Mouse (Mus musculus): ENCODE measurements around the gene Lrrc8b.

Lrrc8b gene

GRCm38 (mm10) chr5:105418851-105419250 lies 3.3 kb downstream of the Lrrc8b start:
- DNase-seq (ENCODE audit: extremely low read depth, low read depth) = no peak

DNA sequence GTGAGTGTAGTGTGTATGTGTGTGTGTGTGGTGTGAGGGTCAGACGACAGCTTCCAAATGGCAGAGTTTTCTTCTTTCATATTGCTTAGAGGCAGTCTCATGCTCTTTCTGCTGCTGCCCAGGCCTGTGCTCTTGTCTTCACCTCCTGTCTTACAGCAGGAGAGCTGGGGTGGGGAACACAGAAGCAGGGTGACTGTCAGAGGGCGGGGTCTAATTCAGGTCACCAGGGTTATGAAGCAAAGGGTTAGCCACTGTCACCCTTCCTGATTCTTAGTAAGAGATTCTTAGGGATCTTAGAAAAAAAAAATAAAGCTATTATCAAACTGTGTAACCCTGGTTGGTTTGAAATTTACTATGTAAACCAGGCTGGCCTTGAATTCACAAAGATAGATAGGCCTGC lies 10.0 kb downstream of the Lrrc8b start:
- no peak for DNase-seq (ENCODE audit: extremely low read depth, low read depth)

DNA sequence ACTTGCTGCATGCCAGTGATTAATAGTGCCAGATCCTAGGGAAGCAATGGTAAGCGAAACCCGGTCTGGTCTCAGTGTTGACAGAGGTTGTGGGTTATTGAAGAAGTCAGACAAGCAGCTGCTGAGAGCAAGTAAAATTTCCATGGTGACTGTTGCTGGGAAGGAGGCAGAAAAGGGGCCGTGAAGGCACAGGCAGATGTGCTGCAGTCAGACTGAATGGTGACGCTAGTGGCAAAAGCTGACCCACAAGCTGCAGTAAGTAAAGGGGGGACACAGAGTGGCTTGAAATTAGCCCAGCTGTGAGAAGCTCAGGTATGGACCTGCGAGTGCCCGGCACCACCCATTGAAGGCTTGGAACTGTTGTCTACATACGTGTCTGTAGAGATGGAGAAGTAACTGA lies 11.8 kb downstream of the Lrrc8b start:
- DNase-seq (ENCODE audit: extremely low read depth, low read depth) = no peak

DNA sequence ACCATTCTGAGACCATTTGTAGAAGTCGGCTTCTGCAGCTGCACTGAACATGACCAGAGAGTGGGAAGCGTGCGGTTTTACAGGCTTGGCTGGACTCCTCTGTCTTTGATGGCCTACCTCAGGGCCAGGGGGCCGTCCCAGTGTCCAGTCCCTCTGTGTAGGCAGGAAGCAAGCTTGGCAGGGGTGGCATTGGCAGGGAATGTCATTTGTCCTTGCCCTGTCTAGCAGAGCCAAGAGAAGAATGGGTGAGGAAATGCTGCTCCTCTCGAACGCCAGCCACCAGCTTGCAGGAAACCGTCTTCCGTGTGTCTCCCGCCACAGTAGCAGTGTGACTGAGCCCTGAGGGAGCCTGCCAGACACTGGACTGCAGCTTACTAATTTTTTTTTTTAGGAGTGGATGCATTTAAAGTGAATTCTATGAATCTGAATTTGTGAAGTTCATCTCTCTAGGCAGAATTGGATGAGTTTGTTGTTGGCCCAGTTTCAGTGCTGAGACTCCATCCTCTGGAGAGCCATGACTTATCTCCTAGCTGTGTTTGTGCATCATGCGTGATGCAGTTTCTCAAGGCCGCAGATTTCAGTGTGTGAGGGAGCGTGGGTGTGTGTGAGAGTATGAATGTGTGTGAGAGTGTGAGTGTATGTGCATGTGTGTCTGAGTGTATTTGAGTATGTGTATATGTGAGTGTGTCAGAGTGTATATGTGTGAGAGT lies 12.8 kb downstream of the Lrrc8b start:
- no peak for DNase-seq (ENCODE audit: extremely low read depth, low read depth)

DNA sequence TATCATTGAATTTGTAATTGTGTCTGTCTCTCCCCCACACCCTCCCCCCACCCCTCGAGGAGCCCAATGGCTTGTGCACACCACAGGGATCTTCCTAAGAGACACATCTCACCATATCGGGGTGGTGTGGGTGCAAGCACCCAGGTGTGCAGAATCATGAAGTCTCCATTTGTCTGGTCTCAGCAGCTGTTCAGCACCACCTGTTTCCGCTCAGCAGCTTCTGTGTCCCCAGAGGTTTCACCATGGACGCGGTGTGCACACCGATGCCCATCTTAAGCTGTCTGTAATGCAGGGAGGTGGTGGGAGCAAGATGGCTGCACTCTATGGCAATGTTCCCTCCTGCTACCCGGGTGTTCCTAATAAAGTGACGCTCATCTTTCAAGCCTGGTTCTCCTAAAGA lies 14.6 kb downstream of the Lrrc8b start:
- DNase-seq (ENCODE audit: extremely low read depth, low read depth) = no peak

GRCm38 (mm10) chr5:105439608-105440007 lies 24.0 kb downstream of the Lrrc8b start:
- DNase-seq (ENCODE audit: extremely low read depth, low read depth) = no peak

DNA sequence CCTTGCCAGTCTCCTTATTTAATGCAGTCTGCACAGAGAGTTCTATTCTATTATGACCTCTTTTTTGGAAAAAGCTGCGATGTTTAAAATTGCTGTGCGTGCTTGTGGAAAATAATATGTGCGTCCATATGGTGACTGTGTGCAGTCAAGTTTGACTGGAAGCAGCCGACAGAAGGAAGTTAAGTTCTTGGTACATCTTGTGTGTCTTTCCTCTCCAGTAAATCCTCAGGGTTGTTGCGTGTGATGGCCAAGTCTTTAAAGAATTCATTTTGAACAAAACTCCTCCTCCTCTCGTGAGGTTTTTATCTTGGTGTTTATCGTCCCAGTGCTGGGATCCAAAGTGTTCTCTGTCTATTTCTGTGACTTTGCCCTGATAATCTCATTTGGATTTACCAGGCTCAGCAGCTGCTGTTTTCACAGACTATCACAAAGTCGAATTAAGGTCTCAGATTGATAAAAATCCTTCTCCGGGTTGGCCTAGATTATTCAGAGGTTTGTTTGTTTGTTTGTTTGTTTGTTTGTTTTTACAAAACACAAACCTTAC lies 25.5 kb downstream of the Lrrc8b start:
- DNase-seq (ENCODE audit: extremely low read depth, low read depth) = no peak

GRCm38 (mm10) chr5:105442212-105443000 lies 26.8 kb downstream of the Lrrc8b start:
- DNase-seq (ENCODE audit: extremely low read depth, low read depth) = no peak

DNA sequence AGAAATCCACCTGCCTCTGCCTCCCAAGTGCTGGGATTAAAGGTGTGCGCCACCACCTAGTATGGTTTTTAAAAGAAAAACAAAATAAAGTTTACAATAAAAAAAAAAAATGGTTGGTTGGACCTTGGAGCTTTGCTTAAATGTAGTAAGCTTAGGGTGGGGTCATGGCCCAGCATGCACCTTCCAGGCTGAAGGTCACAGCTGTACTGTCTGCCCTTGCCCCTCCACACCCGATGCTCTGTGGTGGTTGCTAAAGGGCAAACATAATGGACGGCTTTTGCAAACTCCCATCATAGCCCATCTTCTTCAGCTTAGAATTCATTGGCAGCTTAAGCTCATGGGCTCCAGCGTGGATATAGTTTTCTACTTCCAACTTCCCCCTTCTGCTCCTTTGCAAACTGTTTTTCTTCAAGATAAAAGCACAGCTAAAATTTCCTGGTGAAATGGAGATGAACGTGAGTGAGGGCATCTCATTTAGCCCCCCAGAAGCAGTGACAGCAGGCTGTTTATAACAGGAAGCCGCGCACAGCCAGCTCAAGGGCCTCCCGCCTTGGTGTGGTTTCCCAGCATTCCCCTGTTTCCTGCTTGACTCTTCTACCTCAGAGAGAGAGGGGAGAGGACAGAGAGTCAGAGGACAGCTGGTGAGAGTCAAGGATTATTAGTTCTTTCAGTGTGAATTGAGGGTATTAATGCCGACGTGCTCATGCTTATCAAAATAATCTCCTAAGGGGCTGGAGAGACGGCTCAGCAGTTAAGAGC lies 27.7 kb downstream of the Lrrc8b start:
- DNase-seq (ENCODE audit: extremely low read depth, low read depth) = peak; percentile 60

GRCm38 (mm10) chr5:105445686-105446085 lies 30.1 kb downstream of the Lrrc8b start:
- no peak for DNase-seq (ENCODE audit: extremely low read depth, low read depth)

DNA sequence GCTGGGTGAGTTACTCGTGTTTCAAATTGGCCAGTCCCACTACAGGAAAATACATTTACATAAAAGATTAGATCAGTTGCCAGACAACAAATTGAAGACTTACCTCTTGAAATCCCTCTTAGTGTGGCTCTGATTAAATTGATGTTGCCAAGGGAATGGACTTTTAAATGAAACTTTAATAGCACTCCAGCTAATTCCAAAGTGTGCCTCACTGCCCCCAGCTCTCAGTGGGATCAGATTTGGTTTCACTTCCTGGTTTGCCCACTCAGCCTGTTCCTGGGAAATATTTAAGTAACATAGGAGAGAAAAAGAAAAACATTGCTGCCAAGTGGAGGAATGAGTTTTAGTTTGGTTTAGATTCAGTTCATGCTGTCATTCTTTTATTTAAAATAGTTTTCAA lies 38.5 kb downstream of the Lrrc8b start:
- DNase-seq (ENCODE audit: extremely low read depth, low read depth) = no peak

DNA sequence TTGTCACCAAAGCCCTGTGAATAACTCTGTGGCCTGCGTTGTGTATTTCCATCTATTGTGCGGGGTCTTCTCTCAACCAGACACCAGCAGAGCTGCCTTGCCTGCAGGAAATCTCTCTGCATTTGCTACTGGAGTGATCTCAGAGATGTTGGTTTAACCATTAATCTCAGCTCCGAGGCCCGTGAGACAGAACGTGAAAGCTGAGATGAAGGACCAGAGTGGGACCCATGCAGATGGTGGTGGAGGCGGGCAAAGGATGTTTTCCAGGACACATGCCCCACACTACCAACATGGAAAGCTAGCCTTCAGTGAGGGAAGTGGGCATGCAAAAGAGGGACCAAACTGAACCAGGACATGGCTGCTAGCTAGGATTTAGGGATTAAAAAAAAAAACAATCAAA lies 43.5 kb downstream of the Lrrc8b start:
- no peak for DNase-seq (ENCODE audit: extremely low read depth, low read depth)

GRCm38 (mm10) chr5:105460551-105460950 lies 45.0 kb downstream of the Lrrc8b start:
- DNase-seq (ENCODE audit: extremely low read depth, low read depth) = no peak

DNA sequence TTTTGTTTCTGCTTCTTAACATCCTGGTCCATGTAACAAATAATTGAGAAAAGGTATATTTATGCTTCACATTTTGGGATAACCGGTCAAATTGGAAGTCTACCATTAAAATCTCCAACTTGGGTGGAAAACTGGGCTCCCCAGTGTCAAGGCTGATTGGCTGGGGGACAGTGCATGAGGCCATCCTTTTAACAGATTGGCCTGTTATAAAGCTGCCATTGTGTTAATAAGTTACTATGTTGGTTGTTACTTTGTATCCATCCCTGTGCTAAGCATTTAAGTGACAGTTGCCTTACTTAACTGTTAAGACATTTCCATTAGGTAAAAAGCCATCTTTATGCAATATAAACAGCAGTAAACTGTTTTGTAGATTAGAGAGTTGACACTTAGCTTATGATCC lies 45.5 kb downstream of the Lrrc8b start:
- no peak for DNase-seq (ENCODE audit: extremely low read depth, low read depth)

DNA sequence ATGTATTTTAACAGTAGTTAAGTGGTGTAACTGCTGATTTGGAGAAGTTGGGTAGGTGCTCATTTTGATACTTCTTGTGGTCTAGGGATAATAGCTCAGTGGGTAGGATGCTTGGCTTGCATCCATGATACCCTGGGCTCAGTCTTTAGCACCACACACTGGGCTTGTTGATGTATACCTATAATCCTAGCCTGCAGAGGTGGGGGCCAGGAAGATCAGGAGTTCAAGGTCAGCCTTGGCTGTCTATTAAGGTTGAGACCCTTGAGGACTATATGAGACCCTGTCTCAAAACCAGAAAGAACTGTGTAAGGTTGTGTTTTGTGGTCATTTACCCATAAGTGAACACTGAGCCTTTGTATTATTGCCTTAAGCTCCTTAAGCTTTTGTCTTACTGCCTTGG lies 49.1 kb downstream of the Lrrc8b start:
- DNase-seq (ENCODE audit: extremely low read depth, low read depth) = no peak

- no peak for DNase-seq (ENCODE audit: extremely low read depth, low read depth)
Observed at GRCm38 (mm10) chr5:105465550-105465949, 50.0 kb downstream of the Lrrc8b start.

GRCm38 (mm10) chr5:105466471-105466902 lies 50.9 kb downstream of the Lrrc8b start:
- no peak for DNase-seq (ENCODE audit: extremely low read depth, low read depth)

GRCm38 (mm10) chr5:105467271-105467670 lies 51.7 kb downstream of the Lrrc8b start:
- DNase-seq (ENCODE audit: extremely low read depth, low read depth) = no peak

- DNase-seq (ENCODE audit: extremely low read depth, low read depth) = no peak
Observed at GRCm38 (mm10) chr5:105472983-105473705, 57.6 kb downstream of the Lrrc8b start.

DNA sequence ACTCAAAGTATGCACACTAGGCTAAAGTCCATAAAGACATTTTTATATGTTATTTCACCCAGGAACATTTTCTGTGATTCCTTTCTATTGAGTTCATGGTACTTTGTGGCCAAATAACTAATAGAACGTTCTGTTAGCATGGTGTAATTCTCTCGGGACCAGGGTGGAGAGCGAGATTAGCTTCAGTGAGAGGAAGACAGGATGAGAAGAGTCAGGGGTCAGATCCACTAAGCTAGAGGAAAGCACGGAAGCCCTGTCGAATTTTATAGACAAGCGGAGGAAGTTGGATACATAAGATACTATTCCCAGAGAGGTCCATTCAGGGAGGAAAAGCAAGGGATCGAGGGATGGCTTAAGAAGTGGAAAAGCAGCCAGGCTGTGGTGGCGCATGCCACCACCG lies 62.0 kb downstream of the Lrrc8b start:
- DNase-seq (ENCODE audit: extremely low read depth, low read depth) = no peak

GRCm38 (mm10) chr5:105479673-105480072 lies 64.1 kb downstream of the Lrrc8b start:
- DNase-seq (ENCODE audit: extremely low read depth, low read depth) = no peak

Measured in MEL-GATA-1-ER (cell line).